Mouse (Mus musculus) NIH3T3 (cell line): ENCODE data around the gene Zbtb7b.
A peak's percentile ranks its signal among the peaks of the same experiment; 100 is the strongest.

Experiments used
- DNase-seq: peaks from one replicate; pipeline ENCODE4 v3.0.0-alpha.2; 2012; ENCODE audit warnings: low read depth

The Zbtb7b gene

GRCm38 (mm10) chr3:89418170-89418860 lies 23.7 kb upstream of the Zbtb7b start, which contains the start of the genes Cks1b and Shc1:
Cks1b (minus strand) TSS chr3:89418383.
Shc1 (plus strand) TSS chr3:89418443.
- peak; percentile 99 for DNase-seq

GRCm38 (mm10) chr3:89417840-89418169 lies 23.2 kb upstream of the Zbtb7b start:
- no peak for DNase-seq

GRCm38 (mm10) chr3:89417131-89417530 lies 22.6 kb upstream of the Zbtb7b start:
- no peak for DNase-seq

GRCm38 (mm10) chr3:89416158-89416557 lies 21.6 kb upstream of the Zbtb7b start:
- DNase-seq, result no peak

GRCm38 (mm10) chr3:89411490-89412393 lies 17.2 kb upstream of the Zbtb7b start, which contains the start of gene Flad1:
Flad1 (minus strand) TSS chr3:89411870.
- DNase-seq, result peak; percentile 100

- DNase-seq, result no peak
Measured at GRCm38 (mm10) chr3:89410864-89411263, 16.3 kb upstream of the Zbtb7b start.

- DNase-seq, result no peak
Measured at GRCm38 (mm10) chr3:89409701-89410100, 15.1 kb upstream of the Zbtb7b start.

GRCm38 (mm10) chr3:89408448-89408847 lies 13.9 kb upstream of the Zbtb7b start:
- DNase-seq, result no peak

- DNase-seq, result peak; percentile 62
Measured at GRCm38 (mm10) chr3:89406887-89407286, 12.3 kb upstream of the Zbtb7b start.

- peak; percentile 55 for DNase-seq
Measured at GRCm38 (mm10) chr3:89402693-89403092, 8.1 kb upstream of the Zbtb7b start, which contains the start of gene Lenep. Lenep (minus strand) TSS chr3:89402793.

GRCm38 (mm10) chr3:89401329-89401728 lies 6.8 kb upstream of the Zbtb7b start:
- no peak for DNase-seq

GRCm38 (mm10) chr3:89396654-89397005 lies 2.1 kb upstream of the Zbtb7b start:
- no peak for DNase-seq

- DNase-seq, result peak; percentile 93
Measured at GRCm38 (mm10) chr3:89395806-89396653, 1.5 kb upstream of the Zbtb7b start.

GRCm38 (mm10) chr3:89395419-89395805 lies 836 bp upstream of the Zbtb7b start:
- peak; percentile 21 for DNase-seq

- no peak for DNase-seq
Measured at GRCm38 (mm10) chr3:89394894-89395256, 299 bp upstream of the Zbtb7b start.

GRCm38 (mm10) chr3:89393605-89394004 lies 971 bp downstream of the Zbtb7b start:
- peak; percentile 99 for DNase-seq

GRCm38 (mm10) chr3:89392871-89393311 lies 1.7 kb downstream of the Zbtb7b start:
- DNase-seq, result peak; percentile 42

GRCm38 (mm10) chr3:89391663-89392511 lies 2.7 kb downstream of the Zbtb7b start:
- DNase-seq, result peak; percentile 72

- peak; percentile 51 for DNase-seq
Measured at GRCm38 (mm10) chr3:89390699-89391662, 3.6 kb downstream of the Zbtb7b start.

- peak; percentile 81 for DNase-seq
Measured at GRCm38 (mm10) chr3:89390111-89390515, 4.5 kb downstream of the Zbtb7b start.
